ENCODE assay signal across 10 mouse cellular contexts in the genomic region with DNA sequence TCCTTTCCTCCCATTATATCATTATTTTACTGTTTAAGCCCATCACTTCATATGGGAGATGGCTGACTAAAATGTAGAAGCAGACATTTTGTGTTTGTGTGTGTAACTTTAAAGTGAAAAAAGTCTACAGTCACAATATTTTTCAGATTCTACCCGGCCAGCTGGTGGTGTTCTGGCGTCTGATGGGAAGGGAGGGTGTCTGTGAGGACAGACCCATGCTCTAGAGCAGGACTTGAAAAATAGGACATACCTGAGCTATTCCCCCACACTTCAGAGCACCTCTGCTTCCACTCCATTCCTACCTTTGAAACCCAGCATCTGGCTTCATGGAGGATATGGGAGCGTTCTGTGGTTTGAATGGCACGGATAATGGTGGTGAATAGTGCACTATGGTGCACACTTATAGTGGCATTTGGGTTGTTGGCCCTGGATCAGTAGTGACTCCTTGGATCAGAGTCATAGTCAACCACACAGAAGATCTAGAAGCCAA.
DNase-seq lines count a peak whose midpoint lies in the region; ATAC-seq lines count a peak whose summit lies in the region.
"Had no signal": no experiment of that assay in that cellular context is flagged by ENCODE, and none has a peak within 500 bp of the region (broad histone marks: within the 10 kb centered on the region; RNA-seq: fewer than 3 reads in every experiment).

No protein-coding gene starts in this region.

- H3K4me3 ChIP-seq in hindbrain, embryonic 14.5 days (replicated peaks; ENCODE audit: low read length): no peak overlapping the region
- no peak overlapping the region for H3K4me3 ChIP-seq in hindbrain, embryonic 16.5 days (ENCODE audit: low read length)
- no peak overlapping the region for H3K4me3 ChIP-seq in embryonic facial prominence, embryonic 11.5 days (ENCODE audit: low read depth, low read length)
- H3K4me3 ChIP-seq in embryonic facial prominence, embryonic 13.5 days: no peak overlapping the region
- H3K4me3 ChIP-seq in limb, embryonic 13.5 days: no peak overlapping the region

- 92% methylated on average over 4 of the region's 4 CpGs for WGBS in hindbrain, embryonic 14.5 days
- 90% methylated on average over 4 of the region's 4 CpGs for WGBS in hindbrain, embryonic 16.5 days
- 76% methylated on average over 4 of the region's 4 CpGs for WGBS in embryonic facial prominence, embryonic 11.5 days
- WGBS in embryonic facial prominence, embryonic 13.5 days: 61% methylated on average over 4 of the region's 4 CpGs
- 84% methylated on average over 4 of the region's 4 CpGs for WGBS in limb, embryonic 13.5 days

- no peak for DNase-seq in hindbrain, embryonic 14.5 days (ENCODE audit: low spot score)
- DNase-seq in embryonic facial prominence, embryonic 11.5 days (ENCODE audit: low spot score): no peak
- DNase-seq in right cerebral cortex, postnatal 10 days (ENCODE audit: low spot score in 2 of 2): no peak
- DNase-seq in retina, embryonic 14.5 days (ENCODE audit: low spot score): no peak
- DNase-seq: cerebellum, postnatal 14 days; thymus, postnatal 14 days had no signal

- no peak overlapping the region for H3K4me2 ChIP-seq in hindbrain, embryonic 14.5 days (replicated peaks)
- H3K4me2 ChIP-seq in hindbrain, embryonic 16.5 days (ENCODE audit: low read length): no peak overlapping the region
- no peak overlapping the region for H3K4me2 ChIP-seq in embryonic facial prominence, embryonic 11.5 days (ENCODE audit: low read depth, low read length)
- H3K4me2 ChIP-seq in embryonic facial prominence, embryonic 13.5 days: peak overlapping the region; percentile 50
- peak overlapping the region; percentile 50 for H3K4me2 ChIP-seq in limb, embryonic 13.5 days (replicated peaks)

- no peaks in the 10 kb centered on the region for H3K27me3 ChIP-seq in hindbrain, embryonic 14.5 days (ENCODE audit: control insufficient read depth, insufficient read depth, low read length)
- H3K27me3 ChIP-seq in hindbrain, embryonic 16.5 days (replicated peaks; ENCODE audit: control insufficient read depth, insufficient read depth, low read length): no peaks in the 10 kb centered on the region
- H3K27me3 ChIP-seq in embryonic facial prominence, embryonic 11.5 days (ENCODE audit: control insufficient read depth, insufficient read depth, low read length): no peaks in the 10 kb centered on the region
- H3K27me3 ChIP-seq in embryonic facial prominence, embryonic 13.5 days: no peaks in the 10 kb centered on the region
- H3K27me3 ChIP-seq in limb, embryonic 13.5 days: no peaks in the 10 kb centered on the region
- H3K27me3 ChIP-seq: megakaryocyte, embryonic 14.5 days had no signal

- H3K4me1 ChIP-seq in hindbrain, embryonic 14.5 days (replicated peaks; ENCODE audit: control insufficient read depth, insufficient read depth, low read length): peaks cover 15% of the 10 kb centered on the region
- peaks cover 6% of the 10 kb centered on the region for H3K4me1 ChIP-seq in hindbrain, embryonic 16.5 days (ENCODE audit: control insufficient read depth, insufficient read depth, low read depth, low read length)
- no peaks in the 10 kb centered on the region for H3K4me1 ChIP-seq in embryonic facial prominence, embryonic 11.5 days (ENCODE audit: control insufficient read depth, insufficient read depth, low read length)
- peaks cover 33% of the 10 kb centered on the region for H3K4me1 ChIP-seq in embryonic facial prominence, embryonic 13.5 days
- H3K4me1 ChIP-seq in limb, embryonic 13.5 days: peaks cover 28% of the 10 kb centered on the region

- H3K36me3 ChIP-seq in hindbrain, embryonic 14.5 days (replicated peaks; ENCODE audit: control insufficient read depth, insufficient read depth): no peaks in the 10 kb centered on the region
- H3K36me3 ChIP-seq in hindbrain, embryonic 16.5 days (ENCODE audit: control insufficient read depth, insufficient read depth, low read length): no peaks in the 10 kb centered on the region
- no peaks in the 10 kb centered on the region for H3K36me3 ChIP-seq in embryonic facial prominence, embryonic 11.5 days (replicated peaks; ENCODE audit: control insufficient read depth, insufficient read depth, low read depth, low read length)
- H3K36me3 ChIP-seq in embryonic facial prominence, embryonic 13.5 days: no peaks in the 10 kb centered on the region
- H3K36me3 ChIP-seq in limb, embryonic 13.5 days: no peaks in the 10 kb centered on the region

- ATAC-seq in hindbrain, embryonic 14.5 days (ENCODE audit: low FRiP score): no peak
- ATAC-seq in hindbrain, embryonic 16.5 days: no peak
- 0 out of 2 replicates have a peak, but pooled peaks have one; percentile 24 for ATAC-seq in embryonic facial prominence, embryonic 11.5 days (replicated peaks; ENCODE audit: insufficient number of reproducible peaks, low FRiP score, low TSS enrichment, low read depth)
- ATAC-seq in embryonic facial prominence, embryonic 13.5 days (ENCODE audit: insufficient number of reproducible peaks, insufficient read depth, low FRiP score, low TSS enrichment, low read depth): no peak
- ATAC-seq in limb, embryonic 13.5 days (ENCODE audit: low FRiP score, low read depth): no peak

- H3K9ac ChIP-seq in hindbrain, embryonic 14.5 days: no peak overlapping the region
- no peak overlapping the region for H3K9ac ChIP-seq in hindbrain, embryonic 16.5 days (ENCODE audit: low read depth, low read length)
- H3K9ac ChIP-seq in embryonic facial prominence, embryonic 11.5 days (replicated peaks; ENCODE audit: low read length): no peak overlapping the region
- H3K9ac ChIP-seq in embryonic facial prominence, embryonic 13.5 days: no peak overlapping the region
- H3K9ac ChIP-seq in limb, embryonic 13.5 days: no peak overlapping the region

- H3K27ac ChIP-seq in hindbrain, embryonic 14.5 days: peak overlapping the region; percentile 60; the same call in 1 of the 2 replicates
- H3K27ac ChIP-seq in hindbrain, embryonic 16.5 days (ENCODE audit: low read depth, low read length): no peak overlapping the region
- H3K27ac ChIP-seq in embryonic facial prominence, embryonic 11.5 days (replicated peaks; ENCODE audit: low read depth, low read length): 0 out of 2 replicates have a peak overlapping the region, but pooled peaks have one; percentile 24
- peak overlapping the region; percentile 39 for H3K27ac ChIP-seq in embryonic facial prominence, embryonic 13.5 days
- H3K27ac ChIP-seq in limb, embryonic 13.5 days: peak overlapping the region; percentile 33; the same call in 1 of the 2 replicates

- H3K9me3 ChIP-seq in hindbrain, embryonic 14.5 days (ENCODE audit: control insufficient read depth, low read length): no peaks in the 10 kb centered on the region
- no peaks in the 10 kb centered on the region for H3K9me3 ChIP-seq in hindbrain, embryonic 16.5 days (ENCODE audit: control insufficient read depth, low read length)
- H3K9me3 ChIP-seq in embryonic facial prominence, embryonic 11.5 days (replicated peaks; ENCODE audit: control insufficient read depth, low read length): no peaks in the 10 kb centered on the region
- no peaks in the 10 kb centered on the region for H3K9me3 ChIP-seq in embryonic facial prominence, embryonic 13.5 days
- no peaks in the 10 kb centered on the region for H3K9me3 ChIP-seq in limb, embryonic 13.5 days
- H3K9me3 ChIP-seq: megakaryocyte, embryonic 14.5 days had no signal

Comparison
In these comparisons a context has a peak if more than half of its experiments do, and no peak if none do; other contexts are left out.
1. H3K4me2 ChIP-seq: peak in embryonic facial prominence, embryonic 13.5 days (single experiment) and limb, embryonic 13.5 days (single experiment); none in hindbrain, embryonic 14.5 days (single experiment), hindbrain, embryonic 16.5 days (single experiment) and embryonic facial prominence, embryonic 11.5 days (single experiment).